Mouse (Mus musculus): ENCODE measurements around the gene Lrrtm1.

GRCm38 (mm10) chr6:77218875-77219274 is 23.6 kb upstream of the Lrrtm1 start:
- no peak for TF ChIP-seq GATA1 (IDR thresholded peaks at IDR 0.05; ENCODE audit: low read length)
- no peak for TF ChIP-seq TAL1 (IDR thresholded peaks at IDR 0.05; ENCODE audit: low read length)
